Mouse (Mus musculus): ENCODE measurements around the gene 9330161L09Rik. TPM values are rescaled to one million over a fixed set of nuclear protein-coding genes. Genes with fewer than 3 reads are reported as not detected.

The 9330161L09Rik gene
- polyA plus RNA-seq, 1 experiment from 2014 or later: 0.93 TPM

DNA sequence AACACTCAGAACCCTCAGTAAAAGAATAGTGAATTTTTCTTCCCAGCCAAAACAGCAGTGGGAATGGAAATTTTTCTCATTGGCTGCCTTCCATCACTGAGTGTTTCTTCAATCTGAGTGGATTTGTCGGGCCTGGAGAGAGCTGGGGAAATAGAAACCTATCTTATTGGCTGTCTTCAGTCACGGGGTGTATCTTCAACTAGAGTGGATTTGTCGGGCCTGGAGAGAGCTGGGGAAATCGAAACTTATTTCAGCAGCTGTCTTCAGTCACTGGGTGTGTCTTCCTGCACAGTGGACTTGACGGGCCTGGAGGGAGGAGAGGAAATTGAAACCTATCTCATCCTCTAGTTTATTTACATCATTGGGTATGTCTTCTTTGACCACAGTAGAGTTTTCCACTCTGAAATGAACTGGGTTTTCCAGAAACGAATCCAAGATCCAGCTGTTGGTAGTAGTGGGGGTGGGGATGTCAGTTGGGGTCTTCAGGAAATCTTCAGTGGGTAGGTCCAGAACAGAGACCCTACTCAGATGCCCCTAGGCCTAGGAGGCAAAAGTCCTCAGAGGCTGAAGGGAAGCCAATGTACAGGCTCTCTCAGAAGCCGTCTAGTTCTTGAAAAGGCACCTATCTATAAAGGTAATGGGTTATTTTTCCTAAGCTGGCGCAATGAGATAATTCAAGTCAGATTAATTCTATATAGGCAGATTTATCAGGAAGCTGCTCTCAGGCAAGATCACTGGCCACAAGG is 26.5 kb upstream of the 9330161L09Rik start, which contains the start of gene Ifi27:
TSS of gene Ifi27 (plus strand) at position 226 of the 746 bp plus-strand sequence.
- H3K36me3 ChIP-seq (ENCODE audit: control insufficient read depth, insufficient read depth, low read length): no peaks in the 10 kb centered on the region
- ATAC-seq: no peak
- H3K9me3 ChIP-seq (ENCODE audit: control insufficient read depth, low read length): no peaks in the 10 kb centered on the region
- 73% methylated on average over 8 of the region's 8 CpGs for WGBS
- no peaks in the 10 kb centered on the region for H3K27me3 ChIP-seq (replicated peaks; ENCODE audit: control insufficient read depth, insufficient read depth, low read length)
- no peak within 1 kb of the TSS for H3K27ac ChIP-seq (ENCODE audit: low read depth, low read length)
- no peak within 1 kb of the TSS for H3K4me3 ChIP-seq (ENCODE audit: low read length)
- no peak within 1 kb of the TSS for H3K9ac ChIP-seq (ENCODE audit: low read depth, low read length)
- no peaks in the 10 kb centered on the region for H3K4me1 ChIP-seq (ENCODE audit: control insufficient read depth, insufficient read depth, low read depth, low read length)
- 0 out of 2 replicates have a peak within 1 kb of the TSS, but pooled peaks have one; percentile 17 for H3K4me2 ChIP-seq (ENCODE audit: low read length)

GRCm38 (mm10) chr12:103433430-103433829 is 25.8 kb upstream of the 9330161L09Rik start:
- 88% methylated on average over 2 of the region's 2 CpGs for WGBS
- no peak for ATAC-seq

DNA sequence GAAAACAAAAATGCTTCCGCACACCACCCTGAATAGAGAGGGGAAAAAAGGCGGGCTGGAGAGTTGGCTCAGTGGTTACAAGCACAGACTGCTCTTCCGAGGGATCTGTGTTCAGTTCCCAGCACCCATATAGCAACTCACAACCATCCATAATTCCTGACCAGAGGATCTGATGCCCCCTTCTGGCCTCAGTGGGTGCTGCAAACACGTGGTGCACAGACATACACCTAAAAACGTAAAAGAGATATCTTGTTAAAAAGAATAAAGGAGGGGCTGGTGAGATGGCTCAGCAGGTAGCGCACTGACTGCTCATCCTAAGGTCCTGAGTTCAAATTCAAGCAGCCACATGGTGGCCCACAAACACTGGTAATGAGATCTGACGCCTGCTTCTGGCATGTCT is 19.1 kb upstream of the 9330161L09Rik start:
- 95% methylated on average over 7 of the region's 7 CpGs for WGBS
- peaks cover 9% of the 10 kb centered on the region for H3K36me3 ChIP-seq (ENCODE audit: control insufficient read depth, insufficient read depth, low read length)

More at GRCm38 (mm10) chr12:103433430-103433829, 25.8 kb upstream of the 9330161L09Rik start:
- no peak overlapping the region for H3K9ac ChIP-seq (ENCODE audit: low read depth, low read length)
- H3K27me3 ChIP-seq (replicated peaks; ENCODE audit: control insufficient read depth, insufficient read depth, low read length): no peaks in the 10 kb centered on the region
- no peaks in the 10 kb centered on the region for H3K9me3 ChIP-seq (ENCODE audit: control insufficient read depth, low read length)
- H3K4me1 ChIP-seq (ENCODE audit: control insufficient read depth, insufficient read depth, low read depth, low read length): no peaks in the 10 kb centered on the region
- no peak overlapping the region for H3K27ac ChIP-seq (ENCODE audit: low read depth, low read length)
- H3K4me3 ChIP-seq (ENCODE audit: low read length): no peak overlapping the region
- no peaks in the 10 kb centered on the region for H3K36me3 ChIP-seq (ENCODE audit: control insufficient read depth, insufficient read depth, low read length)
- H3K4me2 ChIP-seq (ENCODE audit: low read length): no peak overlapping the region

GRCm38 (mm10) chr12:103425729-103426470 is 18.3 kb upstream of the 9330161L09Rik start, which contains the start of gene Ddx24:
Gene Ddx24 (minus strand): TSS chr12:103425830.
- Histone ChIP-seq H3K27ac (ENCODE audit: low read depth, low read length) (peak within 1 kb of the TSS; percentile 73), H3K27me3 (replicated peaks; ENCODE audit: control insufficient read depth, insufficient read depth, low read length) (no peaks in the 10 kb centered on the region), H3K9me3 (ENCODE audit: control insufficient read depth, low read length) (peaks cover 2% of the 10 kb centered on the region; the same call in 1 of the 2 replicates), H3K4me1 (ENCODE audit: control insufficient read depth, insufficient read depth, low read depth, low read length) (peaks cover 35% of the 10 kb centered on the region), H3K4me3 (ENCODE audit: low read length) (peak within 1 kb of the TSS; percentile 84), H3K4me2 (ENCODE audit: low read length) (peak within 1 kb of the TSS; percentile 71), H3K9ac (ENCODE audit: low read depth, low read length) (peak within 1 kb of the TSS; percentile 91), H3K36me3 (ENCODE audit: control insufficient read depth, insufficient read depth, low read length) (peaks cover 9% of the 10 kb centered on the region)
- 2% methylated on average over 33 of the region's 33 CpGs for WGBS
- peak; percentile 100 for ATAC-seq

More for the DNA sequence above, 19.1 kb upstream of the 9330161L09Rik start:
- H3K9ac ChIP-seq (ENCODE audit: low read depth, low read length): no peak overlapping the region
- no peak overlapping the region for H3K4me3 ChIP-seq (ENCODE audit: low read length)
- H3K27me3 ChIP-seq (replicated peaks; ENCODE audit: control insufficient read depth, insufficient read depth, low read length): no peaks in the 10 kb centered on the region
- H3K4me2 ChIP-seq (ENCODE audit: low read length): no peak overlapping the region
- H3K27ac ChIP-seq (ENCODE audit: low read depth, low read length): no peak overlapping the region
- H3K9me3 ChIP-seq (ENCODE audit: control insufficient read depth, low read length): peaks cover 2% of the 10 kb centered on the region; the same call in 1 of the 2 replicates
- ATAC-seq: no peak
- peaks cover 27% of the 10 kb centered on the region for H3K4me1 ChIP-seq (ENCODE audit: control insufficient read depth, insufficient read depth, low read depth, low read length)

DNA sequence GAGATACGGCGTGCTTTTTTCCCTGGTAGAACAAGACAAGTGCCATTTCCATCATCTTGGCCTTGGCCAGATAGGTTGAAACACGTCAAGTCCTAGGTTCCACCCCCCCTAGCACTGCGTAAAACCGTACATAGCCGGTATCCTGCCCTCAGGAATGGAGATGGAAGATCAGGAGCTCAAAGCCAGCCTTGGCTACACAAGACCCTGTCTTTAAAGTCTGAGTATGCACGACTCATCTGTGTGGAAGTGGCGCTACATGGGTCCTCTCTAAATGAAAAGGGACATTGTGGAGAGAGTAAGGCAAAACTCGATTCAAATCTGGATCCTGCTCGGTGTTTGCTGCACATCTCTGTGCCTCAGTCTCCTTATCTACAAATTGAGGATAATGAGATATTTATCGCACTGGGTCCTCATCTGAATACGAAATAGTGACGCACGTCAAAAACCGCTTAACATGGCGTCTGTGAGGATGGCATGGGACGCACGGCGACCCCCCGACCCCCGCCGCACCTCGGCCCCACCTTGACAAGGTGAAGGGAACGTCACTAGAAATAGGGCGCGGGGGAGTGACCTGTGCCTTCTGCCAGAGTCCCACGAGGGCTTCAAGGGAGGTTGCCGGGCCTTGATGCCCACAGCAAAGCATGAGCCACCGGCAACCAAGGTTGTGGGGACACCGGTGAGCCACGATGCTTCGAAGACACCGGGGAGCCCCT is 17.6 kb upstream of the 9330161L09Rik start:
- Histone ChIP-seq H3K4me1 (ENCODE audit: control insufficient read depth, insufficient read depth, low read depth, low read length) (peaks cover 38% of the 10 kb centered on the region), H3K9ac (ENCODE audit: low read depth, low read length) (peak overlapping the region; percentile 91), H3K4me3 (ENCODE audit: low read length) (peak overlapping the region; percentile 84), H3K36me3 (ENCODE audit: control insufficient read depth, insufficient read depth, low read length) (peaks cover 9% of the 10 kb centered on the region), H3K9me3 (ENCODE audit: control insufficient read depth, low read length) (peaks cover 2% of the 10 kb centered on the region; the same call in 1 of the 2 replicates), H3K4me2 (ENCODE audit: low read length) (peak overlapping the region; percentile 71), H3K27me3 (replicated peaks; ENCODE audit: control insufficient read depth, insufficient read depth, low read length) (no peaks in the 10 kb centered on the region), H3K27ac (ENCODE audit: low read depth, low read length) (peak overlapping the region; percentile 73)
- no peak for ATAC-seq
- WGBS: 9% methylated on average over 33 of the region's 33 CpGs

GRCm38 (mm10) chr12:103408144-103408543 is 524 bp upstream of the 9330161L09Rik start:
- no peak overlapping the region for H3K4me2 ChIP-seq (ENCODE audit: low read length)
- no peak overlapping the region for H3K9ac ChIP-seq (ENCODE audit: low read depth, low read length)
- no peak overlapping the region for H3K27ac ChIP-seq (ENCODE audit: low read depth, low read length)
- ATAC-seq: no peak
- no peaks in the 10 kb centered on the region for H3K27me3 ChIP-seq (replicated peaks; ENCODE audit: control insufficient read depth, insufficient read depth, low read length)
- H3K4me3 ChIP-seq (ENCODE audit: low read length): no peak overlapping the region
- 93% methylated on average over 10 of the region's 10 CpGs for WGBS
- peaks cover 62% of the 10 kb centered on the region for H3K36me3 ChIP-seq (ENCODE audit: control insufficient read depth, insufficient read depth, low read length)
- no peaks in the 10 kb centered on the region for H3K4me1 ChIP-seq (ENCODE audit: control insufficient read depth, insufficient read depth, low read depth, low read length)
- H3K9me3 ChIP-seq (ENCODE audit: control insufficient read depth, low read length): no peaks in the 10 kb centered on the region

- ATAC-seq: no peak
- H3K36me3 ChIP-seq (ENCODE audit: control insufficient read depth, insufficient read depth, low read length): peaks cover 46% of the 10 kb centered on the region
- WGBS: 87% methylated on average over 18 of the region's 18 CpGs
Observed at GRCm38 (mm10) chr12:103404131-103404530, 3.5 kb downstream of the 9330161L09Rik start.

GRCm38 (mm10) chr12:103396751-103397150 is 10.9 kb downstream of the 9330161L09Rik start:
- Histone ChIP-seq H3K36me3 (ENCODE audit: control insufficient read depth, insufficient read depth, low read length) (peaks cover 5% of the 10 kb centered on the region; the same call in 1 of the 2 replicates), H3K4me1 (ENCODE audit: control insufficient read depth, insufficient read depth, low read depth, low read length) (no peaks in the 10 kb centered on the region), H3K4me2 (ENCODE audit: low read length) (no peak overlapping the region), H3K27me3 (replicated peaks; ENCODE audit: control insufficient read depth, insufficient read depth, low read length) (no peaks in the 10 kb centered on the region), H3K9ac (ENCODE audit: low read depth, low read length) (no peak overlapping the region), H3K4me3 (ENCODE audit: low read length) (no peak overlapping the region), H3K9me3 (ENCODE audit: control insufficient read depth, low read length) (no peaks in the 10 kb centered on the region), H3K27ac (ENCODE audit: low read depth, low read length) (no peak overlapping the region)
- ATAC-seq: no peak
- WGBS: 88% methylated on average over 7 of the region's 7 CpGs

More at GRCm38 (mm10) chr12:103404131-103404530, 3.5 kb downstream of the 9330161L09Rik start:
- no peak overlapping the region for H3K9ac ChIP-seq (ENCODE audit: low read depth, low read length)
- H3K9me3 ChIP-seq (ENCODE audit: control insufficient read depth, low read length): no peaks in the 10 kb centered on the region
- no peak overlapping the region for H3K4me3 ChIP-seq (ENCODE audit: low read length)
- H3K27me3 ChIP-seq (replicated peaks; ENCODE audit: control insufficient read depth, insufficient read depth, low read length): no peaks in the 10 kb centered on the region
- no peaks in the 10 kb centered on the region for H3K4me1 ChIP-seq (ENCODE audit: control insufficient read depth, insufficient read depth, low read depth, low read length)
- no peak overlapping the region for H3K27ac ChIP-seq (ENCODE audit: low read depth, low read length)
- H3K4me2 ChIP-seq (ENCODE audit: low read length): no peak overlapping the region
